In the genomic region with DNA sequence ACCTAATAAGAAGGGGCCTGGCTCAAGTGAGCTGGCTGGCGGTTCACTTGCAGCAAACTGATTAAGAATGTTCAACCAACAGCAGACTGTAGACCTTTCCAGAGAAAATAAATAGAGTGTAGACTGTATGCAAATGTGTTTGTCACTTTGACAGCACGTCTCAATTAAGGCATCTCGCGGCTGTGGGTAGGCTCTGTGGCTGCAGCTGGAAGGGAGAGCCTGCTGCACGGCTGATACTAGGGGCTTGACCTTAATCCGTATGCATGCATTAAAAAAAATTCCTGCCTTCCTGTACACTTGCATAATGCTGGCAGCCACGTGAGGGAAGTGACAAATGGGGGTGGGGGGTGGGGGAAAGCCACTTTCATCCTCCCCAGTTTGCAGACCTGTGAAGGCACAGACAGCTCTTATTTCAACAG, we compare ENCODE assay signal across 9 mouse cellular contexts.
DNase-seq lines count a peak whose midpoint lies in the region; ATAC-seq and TF ChIP-seq lines count a peak whose summit lies in the region.
"Had no signal": no experiment of that assay in that cellular context is flagged by ENCODE, and none has a peak within 500 bp of the region (broad histone marks: within the 10 kb centered on the region; RNA-seq: fewer than 3 reads in every experiment).

No protein-coding gene starts in this region.

- no peak overlapping the region for H3K4me3 ChIP-seq in liver, embryonic 16.5 days (ENCODE audit: low read depth, low read length)
- H3K4me3 ChIP-seq in forebrain, embryonic 12.5 days (replicated peaks) = no peak overlapping the region
- no peak overlapping the region for H3K4me3 ChIP-seq in limb, embryonic 14.5 days (replicated peaks; ENCODE audit: low read length)
- H3K4me3 ChIP-seq: liver, embryonic 15.5 days had no signal

- TF ChIP-seq POLR2A in limb, embryonic 14.5 days (IDR thresholded peaks at IDR 0.05; ENCODE audit: borderline replicate concordance, extremely low read depth, insufficient read depth, insufficient read length) = no peak

- no peaks in the 10 kb centered on the region for H3K27me3 ChIP-seq in liver, embryonic 16.5 days (ENCODE audit: control insufficient read depth, insufficient read depth, low read depth, low read length)
- no peaks in the 10 kb centered on the region for H3K27me3 ChIP-seq in forebrain, embryonic 12.5 days
- no peaks in the 10 kb centered on the region for H3K27me3 ChIP-seq in limb, embryonic 14.5 days (ENCODE audit: control insufficient read depth, insufficient read depth, low read length)
- H3K27me3 ChIP-seq: liver, embryonic 15.5 days had no signal

- H3K36me3 ChIP-seq in liver, embryonic 16.5 days (ENCODE audit: control insufficient read depth, insufficient read depth) = no peaks in the 10 kb centered on the region; the same call in 1 of the 2 replicates
- H3K36me3 ChIP-seq in forebrain, embryonic 12.5 days (replicated peaks) = no peaks in the 10 kb centered on the region
- H3K36me3 ChIP-seq in limb, embryonic 14.5 days (ENCODE audit: control insufficient read depth, insufficient read depth, low read length) = peaks cover 7% of the 10 kb centered on the region

- H3K4me2 ChIP-seq in liver, embryonic 16.5 days (ENCODE audit: low read depth, low read length) = no peak overlapping the region
- H3K4me2 ChIP-seq in forebrain, embryonic 12.5 days = peak overlapping the region; percentile 33
- no peak overlapping the region for H3K4me2 ChIP-seq in limb, embryonic 14.5 days (replicated peaks; ENCODE audit: low read depth, low read length, severe bottlenecking)
- H3K4me2 ChIP-seq: liver, embryonic 15.5 days had no signal

- WGBS in liver, embryonic 16.5 days (ENCODE audit: insufficient replicate concordance) = 33% methylated on average over 7 of the region's 7 CpGs
- WGBS in forebrain, embryonic 12.5 days = 3% methylated on average over 7 of the region's 7 CpGs
- WGBS in limb, embryonic 14.5 days = 7% methylated on average over 7 of the region's 7 CpGs

- ATAC-seq in liver, embryonic 16.5 days (ENCODE audit: low read depth) = peak; percentile 24; the same call in 1 of the 2 replicates
- ATAC-seq in forebrain, embryonic 12.5 days (ENCODE audit: low FRiP score) = peak; percentile 96
- ATAC-seq in limb, embryonic 14.5 days (ENCODE audit: low FRiP score, low read depth) = peak; percentile 30; the same call in 1 of the 2 replicates
- no peak for ATAC-seq in monocyte, adult 5-6 weeks (replicated peaks; ENCODE audit: insufficient number of reproducible peaks, low FRiP score, low TSS enrichment, poor library complexity, severe bottlenecking)

- H3K27ac ChIP-seq in liver, embryonic 16.5 days (ENCODE audit: low read length) = no peak overlapping the region
- peak overlapping the region; percentile 96 for H3K27ac ChIP-seq in forebrain, embryonic 12.5 days
- 0 out of 2 replicates have a peak overlapping the region, but pooled peaks have one; percentile 3 for H3K27ac ChIP-seq in limb, embryonic 14.5 days (replicated peaks; ENCODE audit: low read depth, low read length)
- H3K27ac ChIP-seq: liver, embryonic 15.5 days had no signal

- no peaks in the 10 kb centered on the region; the same call in 1 of the 2 replicates for H3K4me1 ChIP-seq in liver, embryonic 16.5 days (ENCODE audit: control insufficient read depth, low read depth, low read length)
- peaks cover 32% of the 10 kb centered on the region for H3K4me1 ChIP-seq in forebrain, embryonic 12.5 days
- peaks cover 9% of the 10 kb centered on the region for H3K4me1 ChIP-seq in limb, embryonic 14.5 days (ENCODE audit: control insufficient read depth, insufficient read depth, low read length)

- H3K9ac ChIP-seq in liver, embryonic 16.5 days (ENCODE audit: low read depth, low read length) = no peak overlapping the region
- H3K9ac ChIP-seq in forebrain, embryonic 12.5 days = no peak overlapping the region
- H3K9ac ChIP-seq in limb, embryonic 14.5 days (ENCODE audit: low read depth, low read length, severe bottlenecking) = no peak overlapping the region
- H3K9ac ChIP-seq: liver, embryonic 15.5 days had no signal

- no peaks in the 10 kb centered on the region for H3K9me3 ChIP-seq in liver, embryonic 16.5 days (replicated peaks; ENCODE audit: control insufficient read depth, low read length)
- H3K9me3 ChIP-seq in forebrain, embryonic 12.5 days = no peaks in the 10 kb centered on the region
- no peaks in the 10 kb centered on the region for H3K9me3 ChIP-seq in limb, embryonic 14.5 days (ENCODE audit: control insufficient read depth, low read length)
- H3K9me3 ChIP-seq: liver, embryonic 15.5 days had no signal

- no peak for DNase-seq in liver
- no peak for DNase-seq in limb, embryonic 14.5 days (ENCODE audit: low spot score)
- peak; percentile 48 for DNase-seq in retina, postnatal 7 days (ENCODE audit: low read depth, low spot score)
- DNase-seq in testis, postnatal 10 days (ENCODE audit: low spot score) = no peak
- no peak for DNase-seq in thymus, adult 18-20 months
